Mouse (Mus musculus) midbrain, embryonic 14.5 days (tissue): ENCODE results near the gene Uhrf1bp1. TPM values are rescaled to one million over a fixed set of nuclear protein-coding genes. Genes with fewer than 3 reads are reported as not detected.

ENCODE experiments used
- ATAC-seq: fragments of 200-750 bp; cut with Nextera tagmentation; 2 replicates; pipeline ENCODE4 v1.8.0; 2017; ENCODE audit warnings: moderate number of reproducible peaks, moderate library complexity; ENCODE audit not compliant: low FRiP score, low TSS enrichment
- DNase-seq: peaks from one replicate; pipeline ENCODE4 v3.0.0-alpha.2; 2015
- H3K27ac ChIP-seq: fragments of 300-500 bp; sonication (generic); replicated peaks from 2 replicates; pipeline ENCODE4 v1.5.1; 2014; ENCODE audit warnings: mild to moderate bottlenecking, low read depth, low read length, moderate library complexity
- H3K27me3 ChIP-seq: fragments of 300-500 bp; sonication (generic); 2 replicates; pipeline ENCODE4 v1.6.1; 2014; ENCODE audit warnings: low read length, control low read depth, mixed read lengths; ENCODE audit not compliant: control insufficient read depth, insufficient read depth
- H3K36me3 ChIP-seq: fragments of 300-500 bp; sonication (generic); 2 replicates; pipeline ENCODE4 v1.6.1; 2014; ENCODE audit warnings: low read length, control low read depth; ENCODE audit not compliant: control insufficient read depth, insufficient read depth
- H3K4me1 ChIP-seq: fragments of 300-500 bp; sonication (generic); 2 replicates; pipeline ENCODE4 v1.6.1; 2014; ENCODE audit warnings: mild to moderate bottlenecking, antibody characterized with exemption, low read length, control low read depth; ENCODE audit not compliant: control insufficient read depth, insufficient read depth
- H3K4me2 ChIP-seq: fragments of 300-500 bp; sonication (generic); 2 replicates; pipeline ENCODE4 v1.6.1; 2014; ENCODE audit warnings: mild to moderate bottlenecking, low read length, moderate library complexity
- H3K4me3 ChIP-seq: fragments of 300-500 bp; sonication (generic); replicated peaks from 2 replicates; pipeline ENCODE4 v1.5.1; 2014; ENCODE audit warnings: low read depth, low read length
- H3K9ac ChIP-seq: fragments of 300-500 bp; sonication (generic); replicated peaks from 2 replicates; pipeline ENCODE4 v1.6.1; 2014; ENCODE audit warnings: mild to moderate bottlenecking, low read length, moderate library complexity
- H3K9me3 ChIP-seq: fragments of 300-500 bp; sonication (generic); 2 replicates; pipeline ENCODE4 v1.6.1; 2016; ENCODE audit warnings: low read length, control low read depth, mixed read lengths; ENCODE audit not compliant: control insufficient read depth
- WGBS: fragments of 180-500 bp; shearing (Covaris S2); extraction: QIAGEN DNeasy Blood & Tissue Kit; methylation state at CpG from one replicate; pipeline ENCODE4 v1.1.7; 2014; 5-methylcytosine and 5-hydroxymethylcytosine counted together
- polyA plus RNA-seq: library from polyadenylated mRNA; unstranded; fragments of >200 nt; fragmentation: Nextera tagmentation; extraction: Ambion mirVana; gene quantifications from 2 replicates; pipeline ENCODE4 v1.2.1, GENCODE M21; 2014

Gene Uhrf1bp1
- polyA plus RNA-seq, 1 experiment from 2014 or later, result 9.3 TPM

- Histone ChIP-seq H3K4me1 (peaks cover 6% of the 10 kb centered on the region; the same call in 1 of the 2 replicates), H3K27ac (no peak overlapping the region), H3K36me3 (no peaks in the 10 kb centered on the region), H3K9me3 (no peaks in the 10 kb centered on the region), H3K9ac (no peak overlapping the region), H3K4me3 (no peak overlapping the region), H3K4me2 (no peak overlapping the region), H3K27me3 (no peaks in the 10 kb centered on the region)
- ATAC-seq (no peak), DNase-seq (no peak)
- WGBS, result 88% methylated on average over 4 of the region's 4 CpGs
These were observed 80.9 kb downstream of the Uhrf1bp1 start for GRCm38 (mm10) chr17:27937054-27937615.

- DNase-seq, result no peak
- Histone ChIP-seq H3K9me3 (no peaks in the 10 kb centered on the region), H3K4me3 (no peak overlapping the region), H3K9ac (no peak overlapping the region), H3K4me1 (peaks cover 6% of the 10 kb centered on the region; the same call in 1 of the 2 replicates), H3K4me2 (no peak overlapping the region), H3K27ac (no peak overlapping the region), H3K27me3 (no peaks in the 10 kb centered on the region), H3K36me3 (no peaks in the 10 kb centered on the region)
- 88% methylated on average over 12 of the region's 12 CpGs for WGBS
- no peak for ATAC-seq
These were observed 82.0 kb downstream of the Uhrf1bp1 start for GRCm38 (mm10) chr17:27938121-27938754.

GRCm38 (mm10) chr17:27939028-27939427 lies 82.8 kb downstream of the Uhrf1bp1 start:
- DNase-seq, result no peak
- H3K9me3 ChIP-seq, result no peaks in the 10 kb centered on the region
- WGBS, result 89% methylated on average over 5 of the region's 5 CpGs
- no peak for ATAC-seq
- H3K4me1 ChIP-seq, result peaks cover 6% of the 10 kb centered on the region; the same call in 1 of the 2 replicates
- H3K36me3 ChIP-seq, result no peaks in the 10 kb centered on the region
- H3K27ac ChIP-seq, result no peak overlapping the region
- no peaks in the 10 kb centered on the region for H3K27me3 ChIP-seq
- H3K4me2 ChIP-seq, result no peak overlapping the region
- no peak overlapping the region for H3K4me3 ChIP-seq
- no peak overlapping the region for H3K9ac ChIP-seq

- Histone ChIP-seq H3K27ac (no peak overlapping the region), H3K4me2 (no peak overlapping the region), H3K36me3 (no peaks in the 10 kb centered on the region), H3K9me3 (no peaks in the 10 kb centered on the region), H3K27me3 (no peaks in the 10 kb centered on the region), H3K9ac (no peak overlapping the region), H3K4me3 (no peak overlapping the region), H3K4me1 (peaks cover 11% of the 10 kb centered on the region; the same call in 1 of the 2 replicates)
- 85% methylated on average over 4 of the region's 4 CpGs for WGBS
- DNase-seq (no peak), ATAC-seq (no peak)
These were observed 84.1 kb downstream of the Uhrf1bp1 start for GRCm38 (mm10) chr17:27940352-27940751.

GRCm38 (mm10) chr17:27941178-27941577 lies 84.9 kb downstream of the Uhrf1bp1 start:
- no peaks in the 10 kb centered on the region for H3K27me3 ChIP-seq
- ATAC-seq, result no peak

GRCm38 (mm10) chr17:27941698-27942097 lies 85.5 kb downstream of the Uhrf1bp1 start:
- no peak overlapping the region for H3K9ac ChIP-seq
- no peak overlapping the region for H3K4me3 ChIP-seq
- H3K36me3 ChIP-seq, result no peaks in the 10 kb centered on the region
- no peak overlapping the region for H3K27ac ChIP-seq
- 59% methylated on average over 2 of the region's 2 CpGs for WGBS
- H3K4me1 ChIP-seq, result peaks cover 18% of the 10 kb centered on the region; the same call in 1 of the 2 replicates
- ATAC-seq, result no peak
- H3K27me3 ChIP-seq, result no peaks in the 10 kb centered on the region
- no peaks in the 10 kb centered on the region for H3K9me3 ChIP-seq
- no peak overlapping the region for H3K4me2 ChIP-seq
- no peak for DNase-seq

More at GRCm38 (mm10) chr17:27941178-27941577, 84.9 kb downstream of the Uhrf1bp1 start:
- H3K9me3 ChIP-seq, result no peaks in the 10 kb centered on the region
- H3K4me1 ChIP-seq, result peaks cover 18% of the 10 kb centered on the region; the same call in 1 of the 2 replicates
- no peak overlapping the region for H3K4me3 ChIP-seq
- no peak overlapping the region for H3K9ac ChIP-seq
- no peaks in the 10 kb centered on the region for H3K36me3 ChIP-seq
- no peak for DNase-seq
- WGBS, result 83% methylated on average over 5 of the region's 5 CpGs
- H3K4me2 ChIP-seq, result no peak overlapping the region
- no peak overlapping the region for H3K27ac ChIP-seq

- 96% methylated on average over 4 of the region's 4 CpGs for WGBS
- no peak for ATAC-seq
- no peaks in the 10 kb centered on the region for H3K36me3 ChIP-seq
- peaks cover 18% of the 10 kb centered on the region; the same call in 1 of the 2 replicates for H3K4me1 ChIP-seq
- H3K9me3 ChIP-seq, result no peaks in the 10 kb centered on the region
- H3K27me3 ChIP-seq, result no peaks in the 10 kb centered on the region
- no peak overlapping the region for H3K4me3 ChIP-seq
- H3K9ac ChIP-seq, result no peak overlapping the region
- H3K4me2 ChIP-seq, result no peak overlapping the region
- no peak overlapping the region for H3K27ac ChIP-seq
- no peak for DNase-seq
These were observed 85.9 kb downstream of the Uhrf1bp1 start for GRCm38 (mm10) chr17:27942131-27942530.

GRCm38 (mm10) chr17:27945546-27946216 lies 89.4 kb downstream of the Uhrf1bp1 start:
- H3K27ac ChIP-seq, result peak overlapping the region; percentile 57
- H3K4me3 ChIP-seq, result no peak overlapping the region
- no peaks in the 10 kb centered on the region for H3K36me3 ChIP-seq
- H3K27me3 ChIP-seq, result no peaks in the 10 kb centered on the region
- WGBS, result 36% methylated on average over 6 of the region's 6 CpGs
- H3K9me3 ChIP-seq, result no peaks in the 10 kb centered on the region
- H3K4me2 ChIP-seq, result no peak overlapping the region
- peaks cover 12% of the 10 kb centered on the region; the same call in 1 of the 2 replicates for H3K4me1 ChIP-seq
- no peak for ATAC-seq
- DNase-seq, result peak; percentile 48
- H3K9ac ChIP-seq, result no peak overlapping the region
